Mouse (Mus musculus) neural tube, embryonic 12.5 days (tissue): ENCODE data around the gene Serpinf2. TPM values are rescaled to one million over a fixed set of nuclear protein-coding genes. Genes with fewer than 3 reads are reported as not detected.
A peak's percentile ranks its signal among the peaks of the same experiment; 100 is the strongest.
"Not testable (repeated sequence)": the region's sequence is repeated elsewhere in the genome, so short reads cannot be mapped to it uniquely, and the experiment has no call there.

Experiments used
- ATAC-seq: fragments of 200-750 bp; cut with Nextera tagmentation; 2 replicates; pipeline ENCODE4 v1.8.0; 2017; ENCODE audit warnings: low read depth, mild to moderate bottlenecking, moderate TSS enrichment, moderate library complexity; ENCODE audit not compliant: low FRiP score
- H3K27ac ChIP-seq: fragments of 300-500 bp; sonication (generic); 2 replicates; pipeline ENCODE4 v1.5.1; 2016
- H3K27me3 ChIP-seq: fragments of 300-500 bp; sonication (generic); replicated peaks from 2 replicates; pipeline ENCODE4 v1.6.1; 2016; ENCODE audit warnings: mild to moderate bottlenecking
- H3K36me3 ChIP-seq: fragments of 300-500 bp; sonication (generic); 2 replicates; pipeline ENCODE4 v1.6.1; 2016; ENCODE audit warnings: mild to moderate bottlenecking
- H3K4me1 ChIP-seq: fragments of 300-500 bp; sonication (generic); 2 replicates; pipeline ENCODE4 v1.6.1; 2016
- H3K4me2 ChIP-seq: fragments of 300-500 bp; sonication (generic); replicated peaks from 2 replicates; pipeline ENCODE4 v1.6.1; 2016; ENCODE audit warnings: mild to moderate bottlenecking
- H3K4me3 ChIP-seq: fragments of 300-500 bp; sonication (generic); 2 replicates; pipeline ENCODE4 v1.5.1; 2016
- H3K9ac ChIP-seq: fragments of 300-500 bp; sonication (generic); 2 replicates; pipeline ENCODE4 v1.6.1; 2016; ENCODE audit warnings: mild to moderate bottlenecking
- H3K9me3 ChIP-seq: fragments of 300-500 bp; sonication (generic); 2 replicates; pipeline ENCODE4 v1.6.1; 2016; ENCODE audit warnings: mild to moderate bottlenecking
- WGBS: fragments of 180-500 bp; shearing (Covaris S2); methylation state at CpG from one replicate; pipeline ENCODE4 v1.1.7; 2016; 5-methylcytosine and 5-hydroxymethylcytosine counted together
- polyA plus RNA-seq: library from polyadenylated mRNA; unstranded; fragments of >200 nt; fragmentation: Nextera tagmentation; extraction: Ambion mirVana; gene quantifications from 2 replicates; pipeline ENCODE4 v1.2.1, GENCODE M21; 2016

The Serpinf2 gene
- polyA plus RNA-seq, 1 experiment from 2014 or later: 0.18 TPM

GRCm38 (mm10) chr11:75458169-75458568 lies 18.8 kb upstream of the Serpinf2 start:
- H3K27me3 ChIP-seq: no peaks in the 10 kb centered on the region; the same call in 1 of the 2 replicates
- H3K36me3 ChIP-seq: no peaks in the 10 kb centered on the region
- no peak overlapping the region for H3K4me2 ChIP-seq
- no peak overlapping the region for H3K27ac ChIP-seq
- ATAC-seq: no peak
- H3K4me3 ChIP-seq: no peak overlapping the region
- H3K4me1 ChIP-seq: peaks cover 42% of the 10 kb centered on the region
- no peak overlapping the region for H3K9ac ChIP-seq
- 27% methylated on average over 3 of the region's 3 CpGs for WGBS
- H3K9me3 ChIP-seq: no peaks in the 10 kb centered on the region

GRCm38 (mm10) chr11:75456440-75456871 lies 17.1 kb upstream of the Serpinf2 start:
- Histone ChIP-seq H3K4me2 (no peak overlapping the region), H3K36me3 (no peaks in the 10 kb centered on the region), H3K4me3 (no peak overlapping the region), H3K9me3 (no peaks in the 10 kb centered on the region), H3K9ac (no peak overlapping the region), H3K4me1 (peaks cover 27% of the 10 kb centered on the region), H3K27me3 (no peaks in the 10 kb centered on the region), H3K27ac (no peak overlapping the region)
- 91% methylated on average over 7 of the region's 7 CpGs for WGBS
- no peak for ATAC-seq

GRCm38 (mm10) chr11:75455971-75456370 lies 16.6 kb upstream of the Serpinf2 start:
- peaks cover 27% of the 10 kb centered on the region for H3K4me1 ChIP-seq
- H3K27ac ChIP-seq, H3K4me2 ChIP-seq, H3K27me3 ChIP-seq, H3K9ac ChIP-seq, H3K36me3 ChIP-seq, H3K4me3 ChIP-seq, H3K9me3 ChIP-seq, ATAC-seq: not testable (repeated sequence)
- 91% methylated on average over 2 of the region's 2 CpGs for WGBS

DNA sequence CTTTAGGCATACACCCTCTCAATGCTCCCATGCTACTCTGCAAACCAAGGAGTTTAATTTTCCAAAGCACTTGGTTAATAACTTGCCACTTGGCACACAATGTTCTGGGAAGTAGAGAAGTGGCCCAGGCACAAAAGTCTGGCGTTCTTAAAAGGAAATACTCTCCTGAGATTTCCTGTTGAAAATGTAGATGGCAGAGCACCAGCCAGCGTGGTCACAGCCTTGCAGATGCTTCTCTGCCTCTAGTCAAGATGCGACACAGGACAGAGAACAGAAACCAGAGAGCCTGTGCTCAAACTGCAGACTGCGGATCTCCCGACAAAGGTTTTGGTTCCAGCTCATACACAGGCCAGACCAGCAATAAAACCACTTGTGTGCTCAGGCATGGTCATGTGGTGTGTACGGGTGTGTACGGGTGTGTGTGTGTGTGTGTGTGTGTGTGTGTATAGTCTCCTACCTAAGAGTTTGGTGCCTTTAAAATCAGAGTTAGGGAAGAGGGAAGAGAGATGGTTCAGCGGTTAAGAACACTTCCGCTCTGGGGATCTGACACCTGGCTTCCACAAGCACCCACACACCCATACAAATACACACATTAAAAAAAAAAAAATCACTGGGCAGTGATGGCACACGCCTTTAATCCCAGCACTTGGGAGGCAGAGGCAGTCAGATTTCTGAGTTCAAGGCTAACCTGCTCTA lies 15.8 kb upstream of the Serpinf2 start:
- Histone ChIP-seq H3K4me1 (peaks cover 26% of the 10 kb centered on the region), H3K36me3 (no peaks in the 10 kb centered on the region), H3K27ac (0 out of 2 replicates have a peak overlapping the region, but pooled peaks have one; percentile 27), H3K4me2 (peak overlapping the region; percentile 99), H3K9ac (peak overlapping the region; percentile 49; the same call in 1 of the 2 replicates), H3K27me3 (no peaks in the 10 kb centered on the region), H3K9me3 (no peaks in the 10 kb centered on the region), H3K4me3 (peak overlapping the region; percentile 63; the same call in 1 of the 2 replicates)
- WGBS: 77% methylated on average over 10 of the region's 10 CpGs
- no peak for ATAC-seq

GRCm38 (mm10) chr11:75453991-75454930 lies 14.9 kb upstream of the Serpinf2 start, which contains the start of gene Wdr81:
TSS of gene Wdr81 (minus strand) at chr11:75454717.
- Histone ChIP-seq H3K36me3 (peaks cover 4% of the 10 kb centered on the region; the same call in 1 of the 2 replicates), H3K27me3 (no peaks in the 10 kb centered on the region), H3K4me3 (peak within 1 kb of the TSS; percentile 63), H3K9me3 (no peaks in the 10 kb centered on the region), H3K4me2 (peak within 1 kb of the TSS; percentile 99), H3K9ac (peak within 1 kb of the TSS; percentile 70), H3K27ac (0 out of 2 replicates have a peak within 1 kb of the TSS, but pooled peaks have one; percentile 27), H3K4me1 (peaks cover 18% of the 10 kb centered on the region)
- peak; percentile 92 for ATAC-seq
- 2% methylated on average over 56 of the region's 56 CpGs for WGBS

GRCm38 (mm10) chr11:75452812-75453557 lies 13.6 kb upstream of the Serpinf2 start:
- ATAC-seq: no peak
- H3K27me3 ChIP-seq: no peaks in the 10 kb centered on the region
- no peak overlapping the region for H3K27ac ChIP-seq
- 93% methylated on average over 31 of the region's 31 CpGs for WGBS
- no peak overlapping the region for H3K4me3 ChIP-seq
- H3K9me3 ChIP-seq: no peaks in the 10 kb centered on the region
- H3K36me3 ChIP-seq: peaks cover 16% of the 10 kb centered on the region
- H3K4me1 ChIP-seq: peaks cover 18% of the 10 kb centered on the region
- H3K9ac ChIP-seq: no peak overlapping the region
- H3K4me2 ChIP-seq: peak overlapping the region; percentile 99

DNA sequence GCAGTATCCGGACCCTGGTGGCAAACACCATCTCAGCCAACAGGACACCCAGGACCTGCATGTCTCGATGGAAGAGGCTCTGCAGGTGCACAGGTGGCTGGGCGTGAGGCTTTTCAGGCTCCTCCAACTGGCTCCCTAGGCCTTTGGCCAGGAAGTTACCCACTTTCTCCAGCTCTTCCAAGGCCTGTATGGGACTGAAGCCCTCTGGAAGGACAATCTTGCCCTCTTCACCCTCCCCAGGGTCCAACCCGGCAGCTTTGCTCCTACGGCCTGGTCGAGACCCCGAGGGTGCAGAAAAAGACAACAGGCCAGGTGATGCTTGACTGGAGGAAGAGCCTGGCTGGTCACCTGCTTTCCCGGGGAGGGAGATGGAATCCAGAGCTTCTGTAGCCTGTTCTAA lies 12.7 kb upstream of the Serpinf2 start:
- ATAC-seq: no peak
- Histone ChIP-seq H3K27ac (no peak overlapping the region), H3K36me3 (peaks cover 24% of the 10 kb centered on the region), H3K9me3 (no peaks in the 10 kb centered on the region), H3K9ac (no peak overlapping the region), H3K4me2 (no peak overlapping the region), H3K27me3 (no peaks in the 10 kb centered on the region), H3K4me3 (no peak overlapping the region), H3K4me1 (peaks cover 18% of the 10 kb centered on the region)
- WGBS: 93% methylated on average over 8 of the region's 8 CpGs

DNA sequence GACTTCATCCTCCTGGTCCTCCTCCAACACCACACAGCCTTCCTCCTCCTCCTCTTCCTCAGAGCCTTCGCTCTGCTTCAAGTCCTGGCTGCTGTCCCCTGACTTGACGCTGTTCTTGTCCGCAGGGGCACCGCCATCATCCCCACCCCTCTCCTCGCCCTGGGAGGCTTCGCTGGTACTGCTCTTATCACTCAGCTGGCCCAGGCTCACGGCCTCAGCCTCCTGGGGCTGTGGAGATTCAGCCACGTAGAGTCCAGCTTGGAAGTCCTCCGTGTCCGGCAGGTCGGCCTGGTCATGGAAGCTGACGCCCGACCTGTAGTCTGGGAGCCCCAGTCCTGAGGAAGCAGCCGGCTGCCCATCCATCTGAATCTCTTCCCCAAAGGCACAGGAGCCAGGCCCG lies 11.5 kb upstream of the Serpinf2 start:
- Histone ChIP-seq H3K27ac (no peak overlapping the region), H3K9me3 (no peaks in the 10 kb centered on the region), H3K4me2 (0 out of 2 replicates have a peak overlapping the region, but pooled peaks have one; percentile 3), H3K9ac (no peak overlapping the region), H3K27me3 (no peaks in the 10 kb centered on the region), H3K4me1 (peaks cover 18% of the 10 kb centered on the region), H3K36me3 (peaks cover 25% of the 10 kb centered on the region), H3K4me3 (no peak overlapping the region)
- 91% methylated on average over 15 of the region's 15 CpGs for WGBS
- no peak for ATAC-seq

GRCm38 (mm10) chr11:75450304-75450908 lies 11.0 kb upstream of the Serpinf2 start:
- Histone ChIP-seq H3K36me3 (peaks cover 28% of the 10 kb centered on the region), H3K9ac (no peak overlapping the region), H3K4me2 (0 out of 2 replicates have a peak overlapping the region, but pooled peaks have one; percentile 3), H3K4me1 (peaks cover 18% of the 10 kb centered on the region), H3K9me3 (no peaks in the 10 kb centered on the region), H3K4me3 (no peak overlapping the region), H3K27ac (no peak overlapping the region), H3K27me3 (no peaks in the 10 kb centered on the region)
- no peak for ATAC-seq
- WGBS: 88% methylated on average over 8 of the region's 8 CpGs

DNA sequence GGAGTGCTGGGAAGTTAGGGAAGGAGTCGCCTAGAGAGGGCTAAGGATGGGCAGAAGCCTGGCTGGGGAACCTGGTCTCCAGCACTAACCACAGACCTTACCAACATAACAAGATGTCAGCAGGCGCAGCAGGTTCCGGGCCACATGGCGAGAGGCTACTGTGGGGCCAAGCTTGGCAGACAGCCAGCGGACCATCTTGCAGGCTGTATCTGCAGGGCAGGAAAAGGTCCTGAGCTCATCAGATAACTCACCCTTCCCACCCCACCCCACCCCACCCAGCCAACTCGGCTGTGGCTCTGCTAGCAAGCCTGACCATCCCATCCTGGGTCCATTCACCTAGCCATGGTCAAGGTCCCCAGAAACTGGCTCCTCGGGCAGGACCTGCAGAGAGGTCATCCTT lies 10.3 kb upstream of the Serpinf2 start:
- Histone ChIP-seq H3K36me3 (peaks cover 33% of the 10 kb centered on the region), H3K27ac (no peak overlapping the region), H3K4me1 (peaks cover 11% of the 10 kb centered on the region), H3K4me2 (no peak overlapping the region), H3K9me3 (no peaks in the 10 kb centered on the region), H3K9ac (no peak overlapping the region), H3K4me3 (no peak overlapping the region), H3K27me3 (no peaks in the 10 kb centered on the region)
- no peak for ATAC-seq
- 86% methylated on average over 7 of the region's 7 CpGs for WGBS

DNA sequence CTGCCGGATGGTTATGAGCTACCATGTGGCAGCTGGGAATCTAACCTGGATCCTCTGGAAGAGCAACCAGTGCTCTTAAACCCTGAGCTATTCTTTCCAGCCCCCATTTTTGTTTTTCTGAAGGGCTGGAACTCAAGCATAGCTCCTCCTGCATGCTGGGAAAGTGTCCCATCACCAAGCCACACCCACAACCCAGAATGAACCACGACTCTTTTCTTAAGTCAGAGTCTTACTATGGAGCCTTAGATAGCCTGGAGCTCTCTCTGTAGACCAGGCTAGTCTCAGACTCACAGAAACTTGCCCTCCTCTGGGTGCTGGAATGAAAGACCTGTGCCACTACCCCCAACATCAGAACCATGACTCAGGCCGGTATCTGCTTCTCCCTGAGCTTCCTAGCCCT lies 9.2 kb upstream of the Serpinf2 start:
- no peak overlapping the region for H3K9ac ChIP-seq
- no peak overlapping the region for H3K4me2 ChIP-seq
- no peaks in the 10 kb centered on the region for H3K27me3 ChIP-seq
- H3K4me1 ChIP-seq: peaks cover 6% of the 10 kb centered on the region
- WGBS: 78% methylated on average over 3 of the region's 3 CpGs
- H3K27ac ChIP-seq: no peak overlapping the region
- no peak for ATAC-seq
- H3K9me3 ChIP-seq: no peaks in the 10 kb centered on the region
- no peak overlapping the region for H3K4me3 ChIP-seq
- peaks cover 36% of the 10 kb centered on the region for H3K36me3 ChIP-seq
